ENCODE assay signal across 1 mouse cellular context in the genomic region with DNA sequence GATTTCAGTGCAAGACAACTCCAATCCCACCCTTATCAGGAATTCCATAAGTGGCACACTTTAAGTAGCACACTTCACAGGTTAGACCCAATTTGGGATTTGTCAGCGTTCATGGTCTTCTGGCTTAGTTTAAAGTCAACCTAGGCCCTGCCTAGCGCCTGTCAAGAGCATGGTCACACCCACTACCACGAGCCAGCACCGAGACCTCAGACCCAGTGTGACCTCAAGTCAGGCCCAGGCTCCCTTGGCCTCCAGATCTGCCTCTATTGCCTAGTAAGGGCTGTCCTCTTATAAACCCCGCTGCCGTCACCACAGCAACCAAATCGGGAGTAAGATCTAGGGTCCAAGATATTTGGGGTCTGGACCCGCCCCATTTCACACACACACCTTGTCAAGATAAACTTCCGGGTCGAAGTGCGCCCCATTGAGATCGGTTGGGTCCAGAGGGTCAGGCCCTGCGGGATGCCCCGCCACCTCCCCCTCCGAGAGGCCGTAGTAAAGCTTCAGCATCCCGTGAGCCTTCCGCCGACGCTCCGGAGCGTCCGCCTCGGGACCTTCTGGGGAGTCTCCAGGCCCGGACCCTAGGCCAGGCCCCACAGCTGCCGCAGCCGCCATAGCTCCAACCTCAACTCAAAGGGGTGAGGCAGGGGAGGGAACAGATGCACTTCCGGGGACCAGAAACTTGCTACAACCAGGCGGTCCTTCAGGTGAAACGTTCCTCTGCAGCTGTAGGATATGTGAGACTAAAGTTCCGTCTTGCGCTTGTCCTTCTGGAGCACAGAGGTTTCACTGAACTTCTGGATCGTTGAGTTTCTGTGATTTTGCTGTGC.
A peak's percentile ranks its signal among the peaks of the same experiment; 100 is the strongest.
TF ChIP-seq lines count a peak whose summit lies in the region.

A gene (minus strand): TSS at position 668 of the 830 bp plus-strand sequence.

TF ChIP-seq in CH12.LX, 34 proteins besides CTCF, POLR2A, EP300 and RAD21 (continued from another document):
- TF ChIP-seq CHD2 (IDR thresholded peaks at IDR 0.05; ENCODE audit: low read length) (peak; percentile 85; the same call in 1 of the 2 replicates), ELF1 (IDR thresholded peaks at IDR 0.05; ENCODE audit: low read depth, low read length) (peak; percentile 89), MYC (IDR thresholded peaks at IDR 0.05; ENCODE audit: low read depth, low read length) (peak; percentile 83; the same call in 1 of the 2 replicates), HCFC1 (IDR thresholded peaks at IDR 0.05; ENCODE audit: low read depth, low read length) (peak; percentile 92), RCOR1 (conservative IDR thresholded peaks at IDR 0.05; ENCODE audit: low read depth, low read length) (0 out of 2 replicates have a peak, but pooled peaks have one; percentile 40), UBTF (IDR thresholded peaks at IDR 0.05; ENCODE audit: low read depth, low read length) (no peak), MXI1 (IDR thresholded peaks at IDR 0.05; ENCODE audit: low read depth, low read length) (peak; percentile 78; the same call in 1 of the 2 replicates), ETS1 (conservative IDR thresholded peaks at IDR 0.05; ENCODE audit: low read depth, low read length) (no peak), JUND (conservative IDR thresholded peaks at IDR 0.05; ENCODE audit: low read depth, low read length) (peak; percentile 41; the same call in 1 of the 2 replicates), PAX5 (IDR thresholded peaks at IDR 0.05; ENCODE audit: low read length) (no peak), POLR2AphosphoS2 (IDR thresholded peaks at IDR 0.05; ENCODE audit: low read depth, low read length) (peak; percentile 61; the same call in 1 of the 2 replicates), TBP (conservative IDR thresholded peaks at IDR 0.05; ENCODE audit: low read depth, low read length) (peak; percentile 87), SIN3A (IDR thresholded peaks at IDR 0.05; ENCODE audit: low read length) (peak; percentile 99), USF2 (conservative IDR thresholded peaks at IDR 0.05; ENCODE audit: low read depth, low read length) (no peak), ZKSCAN1 (IDR thresholded peaks at IDR 0.05; ENCODE audit: borderline replicate concordance, low read depth, low read length) (no peak), MAX (IDR thresholded peaks at IDR 0.05; ENCODE audit: low read length) (peak; percentile 88), MAFK (IDR thresholded peaks at IDR 0.05; ENCODE audit: insufficient replicate concordance, low read length) (no peak), ZMIZ1 (IDR thresholded peaks at IDR 0.05; ENCODE audit: low read depth, low read length) (0 out of 2 replicates have a peak, but pooled peaks have one; percentile 31), ZNF384 (IDR thresholded peaks at IDR 0.05; ENCODE audit: low read depth, low read length) (peak; percentile 50), KAT2A (IDR thresholded peaks at IDR 0.05; ENCODE audit: insufficient replicate concordance, low read length) (peak; percentile 91; the same call in 1 of the 2 replicates), SMC3 (IDR thresholded peaks at IDR 0.05; ENCODE audit: low read depth, low read length) (no peak), NRF1 (IDR thresholded peaks at IDR 0.05; ENCODE audit: low read depth, low read length) (peak; percentile 55), TCF12 (IDR thresholded peaks at IDR 0.05; ENCODE audit: low read depth, low read length) (peak; percentile 86)
TF ChIP-seq in CH12.LX: peak in this region for 22.
